Mouse (Mus musculus) kidney, postnatal 14 days (tissue): ENCODE measurements at regions not wholly inside any gene's neighbourhood (a gene's known extent, or its start where the extent isn't known, plus 50 kb on each side); places are given as distances from the start of the nearest gene placed in this dataset.

Source experiments
- DNase-seq: peaks from one replicate; pipeline ENCODE4 v3.0.0; 2022; ENCODE audit warnings: mixed read lengths

DNA sequence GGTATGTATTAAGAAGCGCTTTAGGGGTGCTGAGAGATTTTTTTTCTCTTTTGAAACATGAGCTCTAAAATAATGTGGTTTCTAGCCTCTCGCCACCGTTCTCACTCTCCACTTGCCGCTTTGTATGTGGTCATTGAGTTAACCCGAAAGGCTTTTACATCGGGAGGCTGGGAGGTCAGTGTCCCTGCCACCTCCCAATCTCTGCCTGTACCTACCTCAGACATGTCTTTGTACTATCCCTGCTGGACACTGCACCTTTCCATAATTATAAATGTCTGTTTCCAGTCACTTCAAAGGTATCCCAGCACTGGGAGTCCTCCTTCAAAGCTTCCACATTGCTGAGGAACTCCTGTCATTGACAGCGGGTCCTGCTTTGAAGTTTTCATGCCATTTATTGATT lies 347.6 kb upstream of the Tbc1d2b start:
- DNase-seq, result no peak

DNA sequence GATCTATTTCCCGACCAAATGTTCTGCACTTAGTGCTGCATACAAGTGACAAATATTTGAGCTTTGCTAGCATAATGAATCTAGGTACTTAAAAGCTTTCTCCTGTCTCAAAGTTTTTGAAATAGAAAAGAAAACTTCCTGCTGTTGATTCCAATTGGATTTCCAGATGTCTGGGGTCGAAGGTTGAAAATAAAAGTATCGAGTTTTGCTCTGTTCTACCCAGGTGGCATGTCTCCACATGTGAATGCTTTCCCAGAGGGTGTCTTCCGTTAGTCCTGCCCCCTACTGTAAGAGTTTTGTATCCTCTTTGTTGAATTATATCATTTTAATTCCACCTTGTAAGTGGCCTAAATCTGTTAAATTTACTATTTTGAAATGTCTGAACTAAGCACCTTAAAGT lies 327.3 kb upstream of the Tbc1d2b start:
- DNase-seq, result no peak

DNA sequence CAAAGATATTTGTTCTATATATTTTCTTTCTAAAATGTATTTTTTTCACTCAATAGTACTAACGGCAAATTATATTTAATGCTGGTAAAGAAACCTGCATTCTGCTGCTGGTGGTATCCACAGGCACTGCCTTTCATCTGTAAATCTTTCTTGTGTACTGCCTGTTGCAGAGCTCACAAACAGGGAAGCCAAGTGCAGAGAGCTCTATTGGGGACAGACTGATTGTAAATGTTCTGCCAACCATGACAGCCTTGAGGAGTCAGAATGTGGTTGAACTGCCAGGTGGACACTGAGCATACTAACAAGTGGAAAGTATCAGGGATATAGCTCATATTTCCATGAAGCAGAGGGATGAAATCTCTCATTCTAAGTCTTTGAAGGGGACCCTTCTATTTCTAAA lies 286.1 kb upstream of the Tbc1d2b start:
- no peak for DNase-seq

DNA sequence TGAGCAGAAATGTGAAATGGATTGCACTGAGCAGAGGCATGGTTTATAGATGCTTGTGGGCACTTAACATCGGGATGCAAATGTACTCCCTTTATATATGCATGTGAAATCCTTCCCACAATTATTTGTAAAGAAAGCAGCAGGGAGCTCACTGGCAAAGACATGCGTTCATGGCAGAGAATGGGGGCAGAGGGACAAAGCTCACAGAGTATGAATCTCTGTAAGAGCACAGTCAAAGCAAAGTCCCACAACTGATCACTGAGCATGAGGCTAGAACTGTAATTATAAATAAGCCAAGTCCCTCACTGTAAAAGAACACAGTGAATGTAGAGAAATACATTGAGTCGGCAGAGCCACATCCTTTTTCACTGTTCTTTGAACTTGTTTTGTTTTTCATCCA lies 285.6 kb upstream of the Tbc1d2b start:
- DNase-seq, result no peak

DNA sequence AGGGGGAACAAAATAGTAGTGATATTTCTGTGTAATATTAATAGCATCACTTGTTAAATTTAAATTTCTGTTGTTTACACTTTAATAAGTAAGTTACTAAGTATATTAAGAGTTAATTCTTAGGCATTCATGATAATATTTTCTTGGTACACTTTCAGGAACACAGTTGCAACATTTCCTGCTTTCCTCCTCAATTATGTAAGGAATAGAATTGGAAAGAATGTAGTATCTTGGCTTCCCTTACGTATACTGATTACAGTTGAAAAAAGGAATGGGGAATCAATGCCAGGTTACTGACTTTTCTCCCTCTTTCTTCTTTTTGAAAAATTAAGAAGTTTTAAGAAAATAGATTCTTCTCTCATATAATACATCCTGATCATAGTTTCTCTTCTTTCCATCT lies 277.3 kb upstream of the Tbc1d2b start:
- no peak for DNase-seq

DNA sequence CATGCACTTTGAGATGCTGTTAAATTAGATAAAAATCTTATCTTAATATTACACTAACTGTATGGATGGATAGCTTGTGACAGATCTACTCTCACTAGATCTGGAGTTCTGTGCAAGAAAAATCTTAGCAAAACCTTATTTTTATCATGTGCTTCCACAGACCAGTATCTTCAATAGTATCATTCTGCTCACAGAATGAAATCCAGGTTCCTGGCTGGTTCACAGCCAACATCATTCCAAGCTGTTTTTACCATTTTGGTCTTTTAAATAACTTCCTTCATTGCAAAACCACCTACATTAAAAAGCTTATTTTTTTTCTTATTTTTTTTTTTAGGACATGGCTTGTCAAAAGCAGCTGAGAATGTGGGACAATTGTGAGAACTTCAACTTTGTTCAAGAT lies 276.1 kb upstream of the Tbc1d2b start:
- DNase-seq, result no peak

DNA sequence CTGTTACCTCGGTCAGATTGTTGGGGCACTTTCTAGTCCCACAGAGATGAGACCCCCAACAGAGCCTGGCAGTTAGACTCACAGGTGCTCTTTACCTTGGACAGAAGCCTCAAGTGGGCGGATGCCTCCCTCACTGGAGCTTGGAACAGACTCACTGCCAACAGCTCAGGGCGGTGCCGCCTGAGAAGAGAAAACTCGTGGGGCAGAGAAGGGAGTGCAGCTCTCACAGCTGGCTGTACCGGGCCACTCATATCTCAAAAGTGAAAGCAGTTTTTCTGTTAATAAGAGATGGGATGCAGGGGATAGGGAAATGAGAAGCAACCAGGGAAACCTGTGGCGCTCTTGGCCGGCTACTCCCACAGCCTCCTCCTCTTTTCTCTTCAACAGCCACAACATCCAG lies 267.1 kb upstream of the Tbc1d2b start:
- DNase-seq, result peak; percentile 2

DNA sequence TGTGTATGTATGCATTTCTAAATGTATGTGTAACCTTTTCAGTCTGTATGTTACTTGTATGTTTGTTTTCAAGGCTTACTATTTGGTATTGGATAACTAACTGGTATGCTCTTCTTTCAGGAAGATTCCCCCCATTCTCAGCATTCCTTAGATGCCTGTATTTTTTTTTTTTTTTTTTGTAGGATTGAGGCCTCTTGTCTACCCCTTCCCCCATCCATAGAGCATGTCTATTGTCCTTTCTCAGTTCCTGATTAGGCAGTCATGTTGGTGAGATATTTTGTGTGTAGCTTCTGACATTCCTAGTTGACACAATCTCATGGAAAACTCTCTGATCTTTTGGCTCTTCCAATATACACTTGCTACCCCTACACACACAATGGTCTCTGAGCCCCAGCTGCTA lies 262.8 kb upstream of the Tbc1d2b start:
- DNase-seq, result no peak

DNA sequence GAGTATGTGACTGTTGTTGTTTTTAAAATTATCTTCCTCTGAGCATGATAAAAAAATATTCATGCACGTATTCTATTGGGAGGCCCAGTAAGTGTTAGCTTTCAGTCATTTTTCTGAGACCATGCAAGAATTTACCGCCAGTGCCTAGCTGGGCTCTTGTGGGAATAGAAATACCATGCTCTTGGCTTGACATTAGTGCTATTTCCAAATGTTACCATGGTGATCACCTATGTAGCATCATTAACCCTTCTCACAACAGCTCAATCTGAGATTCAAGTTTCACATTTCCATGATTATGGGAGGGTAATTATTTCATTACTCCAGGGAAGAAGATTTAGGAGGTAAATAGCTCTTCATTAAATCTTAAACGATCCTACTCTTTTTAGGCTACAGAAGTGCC lies 250.6 kb upstream of the Tbc1d2b start:
- DNase-seq, result no peak

DNA sequence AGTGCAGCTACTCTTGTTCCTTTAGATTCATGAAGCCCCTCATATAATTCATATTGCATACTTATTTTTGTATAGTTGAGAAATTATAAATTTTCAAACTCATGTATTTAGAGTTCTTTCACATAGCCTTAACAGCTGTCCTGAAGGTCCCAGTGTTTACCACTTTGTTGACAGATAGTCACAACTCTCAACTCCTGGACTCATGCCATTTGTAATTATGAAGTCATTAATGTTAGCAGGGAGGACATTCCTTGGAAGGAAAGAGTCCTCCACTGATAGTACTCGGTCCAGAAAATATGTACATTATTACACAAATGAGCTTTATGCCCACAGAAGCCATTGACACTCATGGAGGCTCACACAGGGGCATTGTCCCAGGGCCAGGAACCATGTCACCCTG lies 224.3 kb upstream of the Tbc1d2b start:
- no peak for DNase-seq

DNA sequence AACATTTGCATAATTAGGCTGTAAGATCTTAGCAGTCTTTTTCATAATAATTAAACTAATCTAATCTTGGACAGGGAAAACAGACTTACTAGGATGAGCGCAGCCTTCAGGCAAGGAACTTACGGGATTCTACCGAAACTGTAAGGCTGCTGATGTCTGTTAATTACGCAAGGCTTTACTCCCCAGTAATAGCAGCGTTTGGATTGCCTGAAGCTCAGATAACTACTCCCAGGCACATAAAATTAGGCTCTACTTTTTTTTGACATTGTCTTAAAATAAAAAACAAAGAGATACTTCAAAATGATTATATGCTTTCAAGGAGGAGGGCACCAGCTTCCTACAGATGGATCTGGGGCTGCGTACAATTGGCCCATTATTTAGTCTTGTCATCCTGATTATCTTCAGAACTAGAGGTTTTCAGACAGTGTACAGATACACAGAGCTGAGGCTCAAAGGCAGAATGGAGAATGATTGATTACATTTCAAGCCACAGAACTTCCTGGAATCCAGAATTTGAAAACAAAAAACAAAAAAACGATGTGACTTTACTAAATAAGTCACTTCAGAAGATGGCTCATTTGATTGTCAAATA lies 220.1 kb upstream of the Tbc1d2b start:
- DNase-seq, result no peak

DNA sequence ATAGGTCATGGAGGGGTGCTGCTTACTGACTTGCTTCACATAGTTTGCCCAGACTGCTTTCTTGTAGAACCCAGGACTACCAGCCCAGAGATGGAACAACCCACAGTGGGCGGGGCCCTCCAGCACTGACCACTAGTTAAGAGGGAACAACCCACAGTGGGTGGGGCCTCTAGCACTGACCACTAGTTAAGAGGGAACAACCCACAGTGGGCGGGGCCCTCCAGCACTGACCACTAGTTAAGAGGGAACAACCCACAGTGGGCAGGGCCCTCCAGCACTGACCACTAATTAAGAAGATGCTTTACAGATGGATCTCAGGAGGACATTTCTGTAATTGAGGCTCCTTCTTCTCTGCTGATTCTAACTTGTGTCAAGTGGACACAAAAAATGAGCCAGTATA lies 180.0 kb upstream of the Tbc1d2b start:
- no peak for DNase-seq

DNA sequence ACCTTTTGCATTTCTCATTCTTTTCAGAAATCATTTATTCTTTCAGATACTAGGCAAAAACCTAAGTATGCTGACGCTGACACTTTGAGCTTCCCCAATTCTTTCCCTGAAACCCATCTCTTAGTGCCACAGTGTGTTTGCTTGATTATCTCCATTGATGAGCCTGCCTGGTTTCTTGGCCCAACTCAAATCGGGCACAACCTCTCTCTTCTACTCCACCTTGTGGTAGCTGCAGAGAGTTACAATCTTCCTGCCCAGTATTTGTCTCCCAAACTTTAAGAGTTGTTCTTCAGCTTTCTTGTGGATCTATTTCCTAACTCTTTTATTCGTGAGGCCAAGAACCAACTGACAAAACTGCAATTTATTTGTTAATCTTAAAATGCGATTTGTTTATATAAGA lies 176.4 kb upstream of the Tbc1d2b start:
- peak; percentile 12 for DNase-seq

DNA sequence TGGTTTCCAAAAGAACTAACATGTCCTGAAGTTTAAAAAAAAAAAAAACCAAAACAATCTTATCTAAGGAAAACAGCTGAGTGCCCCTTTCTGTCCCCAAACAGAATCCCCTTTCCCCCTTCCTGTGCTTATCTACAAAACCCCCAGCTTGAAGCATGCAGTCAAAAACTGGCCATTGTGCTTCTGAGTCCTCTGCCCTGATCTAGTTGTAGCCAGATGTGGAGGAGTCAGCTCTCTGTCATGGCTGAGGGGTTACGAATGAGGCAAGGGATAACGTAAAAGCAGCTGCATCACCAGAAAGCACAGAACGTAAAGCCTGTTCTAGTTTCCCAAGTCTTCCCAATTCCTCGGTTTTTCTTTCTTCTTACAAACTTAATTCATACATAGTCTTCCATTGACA lies 164.3 kb upstream of the Tbc1d2b start:
- no peak for DNase-seq

DNA sequence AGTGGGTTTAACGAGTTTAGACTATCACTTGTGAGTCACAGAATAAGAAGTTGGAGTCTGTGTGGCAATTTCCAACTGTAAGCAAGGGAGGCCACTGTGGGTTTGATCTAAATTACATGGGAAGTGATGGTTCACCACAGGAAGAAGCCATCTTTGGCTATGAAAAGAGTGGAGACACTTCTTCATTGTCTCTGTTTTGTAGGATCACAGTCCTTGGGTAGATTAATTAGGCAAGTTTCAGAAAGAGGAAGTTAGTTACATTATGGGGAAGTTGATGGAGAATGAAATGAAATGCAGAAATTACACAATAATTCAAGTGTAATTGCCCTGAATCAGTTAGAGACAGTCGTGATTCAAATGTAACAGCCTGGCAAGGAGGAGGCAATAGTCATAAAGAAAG lies 160.3 kb upstream of the Tbc1d2b start:
- no peak for DNase-seq

DNA sequence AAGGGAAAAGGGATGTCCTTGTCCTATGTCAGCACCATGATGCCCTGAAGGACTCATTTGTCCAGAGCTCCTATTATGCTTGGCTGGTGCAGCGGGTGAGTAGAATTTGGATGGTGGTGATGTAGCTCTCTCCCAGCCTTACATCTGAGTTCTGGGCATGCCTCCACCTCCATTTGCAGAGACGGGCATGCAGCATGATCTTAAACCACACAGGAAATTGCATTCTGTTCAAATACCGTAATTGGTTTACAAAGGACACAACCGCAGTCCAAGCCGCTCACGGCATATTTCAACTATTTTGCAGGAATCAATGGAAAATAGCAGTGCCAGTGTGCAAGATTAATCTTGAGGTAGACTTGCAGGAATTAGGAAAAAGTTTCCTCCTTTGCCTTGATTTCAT lies 151.1 kb upstream of the Tbc1d2b start:
- DNase-seq, result no peak

DNA sequence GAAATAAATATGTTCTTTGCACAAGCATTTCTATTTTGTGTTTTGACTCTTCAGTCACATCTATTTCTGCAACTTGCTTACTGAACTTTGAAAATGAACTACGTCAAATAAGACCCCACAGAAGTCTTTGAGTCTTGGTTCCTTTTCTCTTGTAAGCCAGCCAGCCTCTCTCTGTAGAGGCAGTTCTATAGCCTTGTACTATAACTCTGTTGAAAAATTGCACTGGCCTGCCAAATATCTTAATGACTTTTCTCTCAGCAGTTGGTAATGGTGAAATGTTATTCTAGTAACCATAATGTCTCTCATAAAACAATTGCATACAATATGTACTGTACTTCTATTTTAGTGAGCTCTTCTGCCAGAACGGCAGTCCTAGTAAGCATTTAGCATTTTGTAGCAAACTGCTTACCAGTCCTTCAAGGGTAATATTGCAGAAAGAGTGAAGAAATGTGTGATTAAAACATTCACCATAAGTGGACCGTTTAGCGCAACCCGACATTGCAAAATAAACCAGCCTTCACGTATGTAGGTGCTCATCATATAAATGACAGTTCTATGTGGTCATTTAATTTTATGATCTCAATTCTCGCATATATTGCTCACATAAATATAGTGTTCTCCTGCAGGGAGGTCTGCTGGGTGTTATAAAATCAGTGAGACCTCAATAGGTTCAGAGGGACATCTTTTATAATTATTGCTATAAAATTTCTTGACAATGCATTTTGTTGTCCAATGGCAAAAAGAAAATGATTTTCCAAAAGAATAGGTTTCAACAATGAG lies 149.3 kb upstream of the Tbc1d2b start:
- no peak for DNase-seq

DNA sequence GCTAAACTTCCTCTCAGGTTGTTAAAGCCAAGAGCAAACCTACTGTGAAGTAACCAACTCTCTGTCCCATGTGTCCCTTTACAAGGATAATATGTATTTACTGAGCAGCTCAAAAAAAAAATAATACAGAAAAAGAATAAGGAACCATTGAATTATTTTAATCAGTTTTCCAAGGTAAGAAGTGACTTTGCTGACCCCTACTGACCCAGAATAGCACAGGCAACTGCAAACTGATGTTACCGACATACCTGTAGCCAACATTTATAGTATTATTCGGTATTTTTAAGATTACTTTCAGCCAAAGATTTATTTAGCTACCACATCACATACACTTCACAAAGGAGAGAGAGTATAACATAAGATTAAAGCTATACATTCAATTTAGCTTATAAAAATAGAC lies 138.2 kb upstream of the Tbc1d2b start:
- no peak for DNase-seq

DNA sequence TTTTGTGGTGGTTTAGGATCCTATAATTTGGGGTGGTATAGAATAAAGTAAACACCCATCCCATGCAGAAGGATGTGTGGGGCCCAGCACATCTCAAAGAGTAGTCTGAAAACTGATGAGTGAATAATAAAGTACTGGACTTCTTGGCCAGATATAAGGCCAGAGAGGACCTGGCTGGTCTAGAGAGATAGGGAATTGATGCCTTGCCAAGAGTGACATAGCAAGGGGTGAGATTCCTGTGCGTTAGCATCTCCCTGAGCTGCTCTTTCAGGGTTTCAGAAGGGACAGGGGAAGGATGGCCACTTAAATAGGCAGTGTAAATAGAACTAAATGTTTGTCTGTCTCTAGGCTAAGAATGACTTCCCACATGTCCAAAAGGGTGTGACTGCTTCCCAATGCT lies 137.0 kb upstream of the Tbc1d2b start:
- no peak for DNase-seq

DNA sequence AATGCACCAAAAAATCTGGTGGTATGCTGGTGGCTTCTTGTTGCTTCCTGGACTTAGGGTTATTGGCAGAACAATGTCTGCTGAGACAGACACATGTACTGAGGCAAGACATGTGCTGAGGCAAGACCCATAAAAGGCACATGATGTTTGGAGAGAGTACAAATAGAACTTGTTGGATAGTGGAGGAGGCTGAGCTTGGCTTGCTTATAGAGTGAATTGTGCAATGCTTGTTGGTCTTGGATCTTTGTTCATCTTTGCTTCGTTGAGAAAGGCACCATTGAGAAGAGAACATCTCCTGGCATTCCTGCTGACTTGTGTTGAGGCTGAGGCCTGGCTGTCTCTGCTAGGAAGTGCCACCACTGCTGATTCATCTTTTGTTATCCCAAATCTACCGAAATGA lies 117.8 kb upstream of the Tbc1d2b start:
- no peak for DNase-seq

DNA sequence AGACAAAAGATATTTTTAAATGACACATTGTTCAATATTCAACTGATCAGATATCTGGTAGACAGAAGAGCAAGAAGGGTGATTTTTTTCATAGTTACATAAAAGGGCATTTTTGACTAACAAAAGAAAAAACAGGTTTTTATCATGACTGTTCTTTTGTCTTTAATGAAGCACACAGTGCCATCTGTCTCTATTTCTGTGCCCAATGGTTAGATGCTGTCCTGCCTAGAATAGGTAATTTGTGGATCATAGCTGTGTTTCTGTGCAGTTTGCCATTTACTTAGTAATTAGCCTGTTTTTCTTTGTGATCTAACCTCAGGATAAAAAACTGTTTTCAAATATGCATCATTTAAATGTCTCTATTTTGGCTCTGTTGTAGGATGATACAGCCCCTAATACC lies 114.4 kb upstream of the Tbc1d2b start:
- no peak for DNase-seq

DNA sequence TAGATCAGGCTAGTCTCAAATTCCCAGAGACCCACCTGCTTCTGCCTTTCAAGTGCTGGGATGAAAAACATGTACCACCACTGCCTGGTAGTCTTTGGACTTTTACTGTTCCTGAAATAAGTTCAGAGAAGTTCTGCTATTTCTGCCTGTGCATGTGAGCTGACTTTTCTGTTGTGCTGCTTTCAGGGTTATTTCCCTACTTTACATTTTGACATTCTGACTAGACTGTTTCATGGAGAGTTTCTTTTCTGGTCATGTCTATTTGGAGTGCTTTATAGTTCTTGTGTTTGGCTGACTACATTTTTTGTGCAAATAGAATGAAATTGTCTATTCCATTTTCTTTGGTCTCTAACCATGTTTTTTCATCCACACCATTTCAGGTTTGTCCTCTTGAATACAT lies 109.5 kb upstream of the Tbc1d2b start:
- no peak for DNase-seq

DNA sequence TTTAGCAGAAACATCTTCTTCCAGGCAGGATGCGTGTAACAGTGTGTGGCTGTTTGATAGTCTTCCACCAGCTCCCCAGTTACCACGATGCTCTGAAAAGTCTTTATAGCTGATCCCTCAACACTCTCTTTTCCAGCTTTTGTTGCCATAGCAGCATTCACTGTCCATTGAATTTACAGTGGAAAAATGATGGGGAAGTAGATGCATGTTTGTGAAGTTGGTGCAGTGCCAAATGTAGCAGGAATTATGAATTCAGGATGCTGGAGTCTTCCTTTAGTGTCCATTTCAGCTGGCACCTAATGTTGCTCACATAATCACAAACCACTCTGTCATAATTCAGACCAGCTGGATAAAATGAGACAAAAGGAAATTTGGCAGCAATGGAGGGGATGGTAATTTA lies 99.0 kb upstream of the Tbc1d2b start:
- DNase-seq, result peak; percentile 1

DNA sequence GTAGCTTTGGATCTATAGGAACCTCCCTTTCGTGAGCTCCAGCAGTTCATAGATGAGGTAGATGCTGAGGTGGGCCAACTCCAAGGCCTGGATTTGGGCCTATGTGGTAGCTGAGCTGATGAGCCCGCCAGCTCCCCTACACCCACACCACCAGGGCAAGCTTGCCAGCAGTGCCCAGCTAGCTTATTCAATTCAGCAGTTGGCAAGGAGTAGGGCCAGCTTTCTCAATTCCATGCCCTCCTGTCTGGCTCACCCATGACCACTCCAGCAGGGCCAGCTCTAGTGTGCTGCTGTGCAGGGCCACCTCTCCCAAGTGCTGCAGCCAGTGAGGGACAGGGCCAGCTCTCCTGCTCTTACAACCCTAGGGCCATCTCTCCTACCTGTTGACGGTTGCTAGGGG lies 97.1 kb upstream of the Tbc1d2b start:
- no peak for DNase-seq

DNA sequence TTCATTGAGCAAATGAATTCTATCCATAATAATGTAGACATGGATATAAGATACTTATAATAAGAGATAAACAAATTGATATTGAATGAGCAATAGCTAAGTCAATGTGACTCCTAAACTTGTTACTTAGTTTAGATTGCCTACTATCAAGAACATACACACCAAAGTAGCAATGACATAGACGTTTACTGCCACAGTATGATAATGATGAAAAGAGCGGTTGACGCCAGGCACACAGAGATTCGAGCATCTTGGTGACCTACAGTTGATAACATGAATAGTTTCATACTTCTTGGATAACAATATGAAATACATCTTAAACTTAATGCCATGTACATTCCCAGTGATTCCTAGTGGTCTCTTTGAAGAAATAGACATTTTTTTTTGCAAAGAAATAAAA lies 55.9 kb upstream of the Tbc1d2b start:
- DNase-seq, result no peak
